Mouse (Mus musculus) gastrocnemius, adult 18-20 months (tissue): ENCODE results near the gene Ifi47. TPM values are rescaled to one million over a fixed set of nuclear protein-coding genes. Genes with fewer than 3 reads are reported as not detected.

ENCODE experiments used
- total RNA-seq, 2 experiments: library from RNA; stranded (reverse); gene quantifications; 2 replicates each; pipeline ENCODE4 v1.2.3; 2021

Ifi47 gene
- total RNA-seq, 2 experiments from 2014 or later = 1.1 to 2.3 TPM

Other genes starting within 250 kb of the Ifi47 start
- 1 to 10 TPM; 1.8 to 2.5 TPM for gene Gm12184, start 249.9 kb upstream of the Ifi47 start, total RNA-seq
- 10 to 100 TPM; 12.9 to 15.7 TPM for gene Irgm1, start 204.9 kb upstream of the Ifi47 start, total RNA-seq
- gene Gm5431, start 174.4 kb upstream of the Ifi47 start, total RNA-seq = under 1 TPM; 0.43 to 0.52 TPM
- 1 to 10 TPM in 1 of 2 experiments, under 1 TPM in 1; 0.88 to 1.1 TPM for gene Psme2b, start 130.4 kb upstream of the Ifi47 start, total RNA-seq
- gene Olfr56, start 97.7 kb upstream of the Ifi47 start, total RNA-seq = not detected
- 1 to 10 TPM in 1 of 2 experiments, under 1 TPM in 1; 0.87 to 1.9 TPM for gene 9930111J21Rik1, start 97.2 kb upstream of the Ifi47 start, total RNA-seq
- 1 to 10 TPM in 1 of 2 experiments, under 1 TPM in 1; 0.55 to 1.1 TPM for gene Gm12185, start 84.4 kb upstream of the Ifi47 start, total RNA-seq
- 1 to 10 TPM; 1.9 to 9.7 TPM for gene Tgtp1, start 82.4 kb upstream of the Ifi47 start, total RNA-seq
- 1 to 10 TPM; 1.4 to 3.2 TPM for gene 9930111J21Rik2, start 25.3 kb upstream of the Ifi47 start, total RNA-seq
- gene Tgtp2, start 12.4 kb upstream of the Ifi47 start, total RNA-seq = 1 to 10 TPM in 1 of 2 experiments, not detected in 1; 2.5 TPM
- not detected for gene Olfr1396, start 38.3 kb downstream of the Ifi47 start, total RNA-seq
- gene Olfr1395, start 65.7 kb downstream of the Ifi47 start, total RNA-seq = not detected
- gene Olfr1394, start 77.8 kb downstream of the Ifi47 start, total RNA-seq = not detected
- gene Btnl9, start 110.6 kb downstream of the Ifi47 start, total RNA-seq = 1 to 10 TPM; 1.1 to 1.8 TPM
- 10 to 100 TPM; 27.4 to 28.3 TPM for gene Zfp62, start 126.7 kb downstream of the Ifi47 start, total RNA-seq
- 10 to 100 TPM; 41.0 to 49.9 TPM for gene Mgat1, start 167.6 kb downstream of the Ifi47 start, total RNA-seq
- gene Olfr1393, start 201.7 kb downstream of the Ifi47 start, total RNA-seq = under 1 TPM in 1 of 2 experiments, not detected in 1; 0.09 TPM
- gene Olfr1392, start 208.7 kb downstream of the Ifi47 start, total RNA-seq = not detected
- gene Olfr10, start 228.2 kb downstream of the Ifi47 start, total RNA-seq = not detected
- gene Olfr1391, start 246.2 kb downstream of the Ifi47 start, total RNA-seq = not detected